Mouse (Mus musculus) Patski (cell line): Measurements from ENCODE around the gene Gla. TPM values are rescaled to one million over a fixed set of nuclear protein-coding genes. Genes with fewer than 3 reads are reported as not detected.
"Not testable (repeated sequence)": the region's sequence is repeated elsewhere in the genome, so short reads cannot be mapped to it uniquely, and the experiment has no call there.

Experiments used
- ATAC-seq: fragments of 100-300 bp; one replicate; pipeline ENCODE4 v1.8.0; 2021
- CTCF ChIA-PET: fragments of 350-600 bp; sonication (Branson Sonifier 250); formaldehyde crosslinking; loops from one replicate; lab custom pipeline; 2022; ENCODE audit warnings: inconsistent platforms; lab: Charles Lee
- POLR2A ChIA-PET: fragments of 350-600 bp; sonication (Branson Sonifier 250); formaldehyde crosslinking; loops from one replicate; lab custom pipeline; 2022; ENCODE audit warnings: antibody characterized with exemption, inconsistent platforms; lab: Charles Lee
- DNase-seq: peaks from one replicate; pipeline ENCODE4 v3.0.0-alpha.2; 2011; ENCODE audit warnings: low read depth, low spot score
- H3K27me3 ChIP-seq: fragments of 371-371 bp; one replicate; pipeline ENCODE4 v1.5.1; 2021
- CTCF ChIP-seq: fragments of 100-300 bp; IDR thresholded peaks from one replicate; pipeline ENCODE4 v1.5.1; 2021
- in situ Hi-C: fragments of 300-500 bp; cut with MboI; formaldehyde crosslinking; loops from 3 replicates; pipeline ENCODE4 v1.11.1; 2018; ENCODE audit warnings: low pct_unique_long_range_greater_than_20kb, mixed read lengths
- polyA plus RNA-seq: library from polyadenylated mRNA; unstranded; gene quantifications from one replicate; pipeline ENCODE4 v1.2.3, GENCODE M21; 2021

The Gla gene
- polyA plus RNA-seq, 1 experiment from 2014 or later: 26.9 TPM

- H3K27me3 ChIP-seq: peaks cover 57% of the 10 kb centered on the region
- CTCF ChIA-PET: interaction anchor here (2.2 kb wide), 1 partner anchor 20 kb away, joined by 5 read pairs; no protein-coding TSS in a partner anchor
- in situ Hi-C loops: no loop called here
- TF ChIP-seq CTCF: no peak
- POLR2A ChIA-PET: interaction anchor here (0.6 kb wide), 1 partner anchor 1567 kb away, joined by 4 read pairs; no protein-coding TSS in a partner anchor
- ATAC-seq (no peak), DNase-seq (no peak)
Measured at GRCm38 (mm10) chrX:134564326-134564725, 36.6 kb downstream of the Gla start.

- POLR2A ChIA-PET: interaction anchor here (0.7 kb wide), 1 partner anchor 21 kb away, joined by 3 read pairs; no protein-coding TSS in a partner anchor
- peaks cover 6% of the 10 kb centered on the region for H3K27me3 ChIP-seq
- TF ChIP-seq CTCF: no peak
- no peak for DNase-seq
- CTCF ChIA-PET: interaction anchor here (1.3 kb wide), 1 partner anchor 9 kb away, joined by 3 read pairs; no protein-coding TSS in a partner anchor
- in situ Hi-C loops: no loop called here
- ATAC-seq: no peak
Measured at GRCm38 (mm10) chrX:134554425-134554824, 46.5 kb downstream of the Gla start.

GRCm38 (mm10) chrX:134553326-134553725 is 47.6 kb downstream of the Gla start:
- ChIA-PET CTCF (no interaction called here), POLR2A (no interaction called here)
- no peak for ATAC-seq
- in situ Hi-C loops: no loop called here
- no peak for TF ChIP-seq CTCF
- H3K27me3 ChIP-seq: peaks cover 3% of the 10 kb centered on the region
- DNase-seq: no peak

GRCm38 (mm10) chrX:134550903-134551302 is 50.0 kb downstream of the Gla start:
- ATAC-seq: no peak
- ChIA-PET POLR2A (no interaction called here), CTCF (interaction anchor here (0.8 to 1.4 kb wide), 3 partner anchors 10 to 32 kb away, joined by 3 read pairs; partner anchors contain the start of genes Btk and Timm8a1)
- in situ Hi-C loops: no loop called here
- no peaks in the 10 kb centered on the region for H3K27me3 ChIP-seq
- peak; percentile 67 for TF ChIP-seq CTCF
- DNase-seq: no peak

- POLR2A ChIA-PET: no interaction called here
Measured at GRCm38 (mm10) chrX:134547330-134547729, 53.6 kb downstream of the Gla start.

GRCm38 (mm10) chrX:134541955-134542308 is 59.0 kb downstream of the Gla start:
- ATAC-seq: no peak

More at GRCm38 (mm10) chrX:134547330-134547729, 53.6 kb downstream of the Gla start:
- ATAC-seq (no peak), DNase-seq (no peak)
- no peaks in the 10 kb centered on the region for H3K27me3 ChIP-seq
- CTCF ChIA-PET: no interaction called here
- in situ Hi-C loops: no loop called here
- TF ChIP-seq CTCF: no peak

GRCm38 (mm10) chrX:134541145-134541954 is 59.6 kb downstream of the Gla start, which contains the start of gene Timm8a1:
Gene Timm8a1, minus strand, starts transcription at chrX:134541865.
- H3K27me3 ChIP-seq: peaks cover under 1% of the 10 kb centered on the region
- DNase-seq (no peak), ATAC-seq (peak; percentile 88)
- ChIA-PET POLR2A (no interaction called here), CTCF (interaction anchor here (1.1 to 1.3 kb wide), 3 partner anchors 9 to 59 kb away, joined by 3 to 4 read pairs (median 3); no protein-coding TSS in a partner anchor)
- in situ Hi-C loops: no loop called here
- TF ChIP-seq CTCF: no peak

More at GRCm38 (mm10) chrX:134541955-134542308, 59.0 kb downstream of the Gla start:
- no peaks in the 10 kb centered on the region for H3K27me3 ChIP-seq
- in situ Hi-C loops: no loop called here
- TF ChIP-seq CTCF: no peak
- ChIA-PET CTCF (interaction anchor here (1.2 to 1.3 kb wide), 2 partner anchors 9 to 34 kb away, joined by 3 to 4 read pairs; no protein-coding TSS in a partner anchor), POLR2A (no interaction called here)
- DNase-seq: no peak

GRCm38 (mm10) chrX:134540414-134541135 is 60.4 kb downstream of the Gla start:
- TF ChIP-seq CTCF: no peak
- in situ Hi-C loops: no loop called here
- ChIA-PET POLR2A (no interaction called here), CTCF (interaction anchor here (1.1 to 1.3 kb wide), 3 partner anchors 10 to 59 kb away, joined by 3 read pairs; no protein-coding TSS in a partner anchor)
- ATAC-seq (peak; percentile 5), DNase-seq (no peak)
- H3K27me3 ChIP-seq: peaks cover 8% of the 10 kb centered on the region

GRCm38 (mm10) chrX:134539795-134540194 is 61.1 kb downstream of the Gla start:
- H3K27me3 ChIP-seq, ATAC-seq, in situ Hi-C loops, DNase-seq, POLR2A ChIA-PET: not testable (repeated sequence)
- CTCF ChIA-PET: interaction anchor here (0.9 to 1.3 kb wide), 5 partner anchors 9 to 51 kb away, joined by 3 to 5 read pairs (median 3); no protein-coding TSS in a partner anchor

Other genes with a start within 250 kb of the Gla start
- gene Drp2, start 196.6 kb downstream of the Gla start, polyA plus RNA-seq: 0.04 TPM
- gene Taf7l, start 124.6 kb downstream of the Gla start, polyA plus RNA-seq: not detected
- gene Timm8a1, start 59.3 kb downstream of the Gla start, polyA plus RNA-seq: 63.0 TPM
- gene Btk, start 17.6 kb downstream of the Gla start, polyA plus RNA-seq: not detected
- gene Rpl36a, start 15.5 kb downstream of the Gla start, polyA plus RNA-seq: 555 TPM
- gene Hnrnph2, start 54 bp upstream of the Gla start, polyA plus RNA-seq: 133 TPM
- 0.01 TPM for gene Armcx4, start 85.4 kb upstream of the Gla start, polyA plus RNA-seq
- gene Armcx1, start 116.8 kb upstream of the Gla start, polyA plus RNA-seq: not detected
- gene Armcx6, start 150.3 kb upstream of the Gla start, polyA plus RNA-seq: 0.21 TPM
- 37.4 TPM for gene Armcx3, start 155.5 kb upstream of the Gla start, polyA plus RNA-seq
- 3.1 TPM for gene Armcx2, start 208.1 kb upstream of the Gla start, polyA plus RNA-seq